Mouse (Mus musculus) erythroblast, adult 5-6 weeks (primary cell): ENCODE data around the gene Ubl3. TPM values are rescaled to one million over a fixed set of nuclear protein-coding genes. Genes with fewer than 3 reads are reported as not detected.

Experiments
- ATAC-seq: replicated peaks from 2 replicates; pipeline ENCODE4 v1.8.0; 2016; ENCODE audit warnings: moderate number of reproducible peaks, mild to moderate bottlenecking, moderate TSS enrichment, inconsistent platforms; ENCODE audit not compliant: poor library complexity, low FRiP score, severe bottlenecking
- total RNA-seq, 2 experiments: library from RNA; stranded (forward) in 1 of 2; stranded (reverse) in 1 of 2; fragments of 150-400 nt in 1 of 2; fragments of 200-764, 138-1000 nt in 1 of 2; gene quantifications; 2 replicates each; pipeline versions ENCODE4 v1.2.3 to v1.2.4; 2015 to 2017; ENCODE audit warnings: low replicate concordance in 2 of 2

Gene Ubl3
- total RNA-seq, 2 experiments from 2014 or later, result 12.9 to 21.5 TPM

DNA sequence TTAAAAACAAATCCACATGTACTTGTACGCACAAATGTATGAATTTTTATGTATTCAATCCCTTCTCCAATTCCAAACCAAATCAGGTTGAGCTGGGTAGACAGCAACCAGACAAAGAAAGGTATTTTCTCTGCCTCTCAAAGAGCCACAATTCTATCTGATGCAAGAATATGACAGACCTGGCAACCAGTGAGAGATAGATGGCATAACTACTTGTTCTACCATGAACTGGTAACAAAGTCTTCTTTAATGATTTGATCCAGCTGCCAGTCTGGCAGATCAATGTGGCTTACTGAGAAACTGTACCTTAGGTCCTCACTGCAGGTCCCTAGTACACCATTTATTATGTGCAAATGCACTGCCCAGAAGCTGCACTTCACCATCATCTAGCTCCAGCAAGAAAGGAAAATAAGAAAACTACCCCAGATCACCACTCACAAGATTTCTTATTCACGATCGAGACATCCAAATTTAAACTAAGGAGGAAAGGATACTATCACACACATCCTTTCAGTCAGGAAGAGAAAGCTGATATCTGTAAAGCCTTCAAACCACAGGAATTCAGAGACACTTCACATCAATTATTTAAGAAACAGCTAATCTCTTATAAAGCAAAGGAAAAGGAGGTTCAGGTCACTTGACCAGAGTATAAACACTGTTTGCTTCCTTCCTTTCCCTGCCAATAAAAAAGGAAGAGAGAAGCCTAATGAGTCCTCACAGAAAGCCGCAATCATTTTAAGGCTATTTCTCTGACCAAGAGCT, 16.7 kb downstream of the Ubl3 start:
- ATAC-seq, result no peak

DNA sequence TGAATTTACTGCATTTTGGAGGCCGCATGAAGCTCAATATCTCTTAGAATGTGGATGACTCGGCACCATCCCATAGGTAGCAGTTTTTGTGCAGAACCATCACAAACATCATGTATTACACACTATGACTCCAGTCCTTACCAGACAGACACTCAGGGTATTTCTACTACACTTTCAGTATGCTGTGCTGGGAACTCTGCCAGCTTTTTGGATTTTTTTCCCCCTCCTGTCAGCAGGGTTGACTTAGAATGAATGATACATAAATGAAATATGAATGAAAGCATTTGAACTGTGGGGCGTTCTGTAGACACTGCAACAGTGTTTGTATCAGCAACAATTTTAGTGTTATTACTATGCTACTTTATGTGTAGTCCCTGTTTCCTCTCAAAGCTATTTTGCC, 17.9 kb downstream of the Ubl3 start:
- no peak for ATAC-seq

DNA sequence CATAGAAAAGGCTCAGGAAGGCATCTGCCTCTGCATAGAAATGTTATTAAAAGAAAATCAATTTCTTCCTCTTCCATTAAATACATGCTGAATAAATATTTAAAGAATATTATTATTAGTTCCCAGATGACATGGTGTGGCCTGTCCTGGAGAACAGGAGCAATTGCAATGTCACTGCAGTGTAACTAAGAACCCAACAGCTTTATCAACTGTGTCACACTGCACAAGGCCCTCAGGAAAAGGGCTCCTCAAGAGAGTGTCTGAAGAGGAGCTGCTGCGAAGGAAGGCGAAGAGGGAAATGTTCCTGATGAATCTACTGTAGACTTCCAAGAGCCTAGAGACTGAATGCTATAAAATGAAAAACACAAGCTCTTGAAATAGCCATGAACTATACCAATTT, 18.7 kb downstream of the Ubl3 start:
- no peak for ATAC-seq

DNA sequence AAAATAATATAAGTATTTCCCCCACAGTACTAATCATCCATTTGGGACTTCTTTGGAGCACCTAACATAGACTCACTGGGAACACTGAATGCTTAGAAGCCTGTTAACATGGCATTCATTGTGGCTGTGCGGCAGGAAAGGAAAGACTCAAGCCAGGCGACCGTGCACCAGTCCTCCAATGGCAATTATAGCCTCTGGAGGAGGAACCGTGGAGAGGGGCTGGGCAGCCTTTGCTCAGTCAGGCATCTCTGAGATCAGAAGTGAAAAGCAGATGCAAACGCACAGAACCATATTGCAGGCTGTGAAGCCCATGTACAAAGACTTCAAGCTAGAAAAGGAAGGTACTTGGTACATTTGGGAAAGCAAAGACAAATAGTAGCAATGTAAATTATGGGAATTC, 20.4 kb downstream of the Ubl3 start:
- no peak for ATAC-seq

DNA sequence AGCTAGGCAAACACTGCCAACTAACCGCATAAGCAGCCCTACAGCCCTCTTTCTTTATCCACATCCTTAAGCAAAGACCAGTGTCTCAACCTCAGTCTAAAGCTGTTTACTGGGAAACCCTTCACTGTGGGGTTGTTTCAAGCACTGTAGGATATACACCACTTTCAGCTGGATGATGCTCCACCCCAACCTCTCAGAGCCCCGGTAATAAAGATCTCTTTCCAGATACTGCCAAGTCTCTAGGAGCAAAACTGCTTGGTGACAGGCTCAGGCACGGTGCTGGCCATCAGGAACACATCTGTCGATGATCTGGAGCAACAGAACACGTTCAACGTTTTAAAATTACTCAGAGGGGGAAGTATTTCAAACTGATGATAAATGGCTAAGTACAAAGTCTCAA, 25.0 kb downstream of the Ubl3 start:
- ATAC-seq, result no peak

GRCm38 (mm10) chr5:148526631-148527030, 26.0 kb downstream of the Ubl3 start:
- no peak for ATAC-seq

GRCm38 (mm10) chr5:148523202-148523971, 29.2 kb downstream of the Ubl3 start:
- ATAC-seq, result no peak

DNA sequence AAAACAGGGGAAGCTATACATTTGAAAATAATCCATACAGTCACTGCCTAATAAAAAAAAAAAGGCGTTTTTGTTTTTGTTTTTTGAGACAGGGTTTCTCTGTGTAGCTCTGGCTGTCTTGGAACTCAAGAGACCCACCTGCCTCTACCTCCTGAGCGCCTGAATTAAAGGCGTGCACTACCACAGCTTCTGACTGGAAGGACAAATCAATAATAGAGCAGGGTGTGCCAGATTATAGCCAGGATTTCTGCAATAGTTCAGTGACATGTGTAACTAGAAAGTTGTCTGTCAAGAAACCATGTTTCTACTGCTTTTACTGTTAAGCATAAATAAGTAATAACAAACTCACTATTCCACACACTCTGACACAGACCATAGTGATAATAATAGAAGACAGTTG, 30.2 kb downstream of the Ubl3 start:
- ATAC-seq, result no peak

GRCm38 (mm10) chr5:148517445-148517844, 35.1 kb downstream of the Ubl3 start:
- no peak for ATAC-seq

DNA sequence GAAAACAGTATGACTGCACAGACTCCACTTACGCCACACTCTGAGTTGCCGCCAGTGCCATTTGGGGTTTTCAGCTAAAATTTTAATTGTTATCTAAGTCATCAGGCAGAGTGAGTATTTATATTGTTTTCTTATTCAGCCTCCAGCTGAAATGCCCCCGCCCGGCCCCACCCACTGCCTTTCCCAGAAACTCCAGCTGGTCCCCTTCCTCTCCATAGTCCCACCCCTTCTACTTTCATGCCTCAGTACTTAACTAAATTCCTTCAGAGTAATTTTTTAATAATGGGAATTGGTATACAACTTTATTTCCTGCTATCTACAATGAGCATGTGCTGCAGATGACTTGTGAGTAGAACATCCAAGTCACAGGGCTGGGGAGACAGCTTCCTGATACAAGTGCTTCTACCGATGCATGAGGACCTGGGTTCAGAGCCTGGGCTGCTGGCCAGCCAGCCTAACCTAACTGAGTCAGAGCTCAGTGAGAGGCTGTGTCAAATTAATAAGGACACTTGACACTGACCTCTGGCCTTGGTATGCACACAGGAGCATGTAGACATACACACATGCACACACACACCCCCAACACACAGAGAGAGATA, 40.4 kb downstream of the Ubl3 start:
- ATAC-seq, result no peak

- ATAC-seq, result no peak
These were observed 42.3 kb downstream of the Ubl3 start for GRCm38 (mm10) chr5:148510265-148510664.

GRCm38 (mm10) chr5:148509731-148510130, 42.9 kb downstream of the Ubl3 start:
- no peak for ATAC-seq

DNA sequence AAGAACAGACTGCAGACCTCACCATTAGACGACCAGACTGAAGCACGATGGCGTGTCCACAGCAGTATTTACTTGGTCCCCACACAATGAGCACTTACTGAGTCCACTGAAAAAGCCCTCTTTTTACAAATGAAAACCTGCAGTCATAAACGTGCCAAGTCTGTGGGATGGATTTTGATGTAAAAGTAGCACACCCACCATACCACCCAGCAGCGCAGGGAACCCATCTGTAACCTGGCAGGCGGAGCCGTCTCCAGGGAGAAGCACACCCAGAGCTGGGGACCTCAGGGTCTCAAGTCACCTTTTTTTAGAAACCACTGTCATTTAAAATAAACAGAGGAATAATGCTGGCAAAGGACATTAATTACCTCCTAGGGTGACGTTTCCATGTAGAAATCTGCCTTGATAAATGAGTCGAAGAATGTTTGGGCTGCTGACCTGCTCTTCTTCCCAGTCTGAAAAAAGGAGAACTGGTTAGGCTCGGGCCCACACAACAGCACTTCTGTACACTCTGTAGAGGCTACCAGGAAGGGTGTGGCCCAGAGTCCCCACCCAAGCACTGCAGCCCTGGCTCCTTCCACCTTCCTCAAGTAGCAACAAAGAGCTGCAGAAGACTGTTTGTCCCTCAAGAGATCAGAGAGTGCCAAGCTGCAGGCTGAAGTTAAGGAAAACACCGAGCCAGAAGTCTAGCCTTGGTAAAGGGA, 43.5 kb downstream of the Ubl3 start:
- ATAC-seq, result no peak

- ATAC-seq, result no peak
These were observed 47.2 kb downstream of the Ubl3 start for GRCm38 (mm10) chr5:148505381-148505780.

DNA sequence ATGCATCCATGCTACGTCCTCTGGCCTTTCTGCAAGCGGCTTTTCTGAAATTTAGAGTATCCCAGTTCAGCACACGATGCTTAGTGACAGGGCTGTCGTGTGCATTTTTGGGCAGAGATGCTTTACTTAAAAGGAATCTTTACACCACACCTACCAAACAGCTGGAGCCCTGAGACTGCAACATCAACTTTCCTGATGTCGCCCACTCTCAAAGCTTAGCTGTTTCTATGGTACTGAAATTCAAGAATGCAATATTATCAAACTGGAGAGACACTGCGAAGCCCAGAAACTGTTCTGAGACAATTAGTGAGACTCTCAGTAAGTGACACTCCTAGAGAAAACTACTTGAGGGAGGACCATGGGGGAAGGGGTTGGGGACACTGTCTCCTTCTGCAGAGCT, 50.4 kb downstream of the Ubl3 start:
- no peak for ATAC-seq

DNA sequence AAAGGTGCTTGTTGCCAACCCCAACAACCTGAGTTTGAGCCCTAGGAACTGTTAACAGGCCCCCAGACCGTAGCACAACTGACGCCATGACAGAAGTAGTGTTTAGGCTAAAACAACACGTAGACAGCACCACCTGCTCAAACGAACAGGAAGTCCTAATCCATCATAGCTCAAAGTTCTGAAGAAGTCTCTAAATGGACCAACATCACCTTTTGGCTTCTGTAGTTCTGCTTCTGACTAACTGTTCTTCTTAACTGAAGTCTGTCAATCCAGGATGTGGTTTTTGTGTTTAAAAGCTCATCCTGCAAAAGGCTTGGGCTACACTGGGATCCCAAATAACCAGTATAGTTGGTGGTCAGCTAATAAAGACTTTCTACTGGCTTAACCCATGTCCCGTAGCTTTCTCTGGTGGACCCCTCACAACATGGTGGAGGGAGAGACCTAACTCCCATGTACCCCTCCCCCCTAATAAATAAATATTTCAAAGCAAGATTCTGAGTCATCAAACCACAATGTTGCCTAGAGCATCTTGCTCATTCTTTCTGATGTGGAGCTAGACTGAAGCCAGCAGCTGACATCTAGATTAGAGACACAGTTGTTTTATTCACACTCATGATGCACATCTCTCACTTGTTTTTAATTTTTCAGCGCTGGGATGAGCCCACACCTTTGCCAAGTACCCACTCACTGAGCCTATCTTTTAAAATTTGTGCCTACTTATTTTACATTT, 51.2 kb downstream of the Ubl3 start:
- ATAC-seq, result no peak

DNA sequence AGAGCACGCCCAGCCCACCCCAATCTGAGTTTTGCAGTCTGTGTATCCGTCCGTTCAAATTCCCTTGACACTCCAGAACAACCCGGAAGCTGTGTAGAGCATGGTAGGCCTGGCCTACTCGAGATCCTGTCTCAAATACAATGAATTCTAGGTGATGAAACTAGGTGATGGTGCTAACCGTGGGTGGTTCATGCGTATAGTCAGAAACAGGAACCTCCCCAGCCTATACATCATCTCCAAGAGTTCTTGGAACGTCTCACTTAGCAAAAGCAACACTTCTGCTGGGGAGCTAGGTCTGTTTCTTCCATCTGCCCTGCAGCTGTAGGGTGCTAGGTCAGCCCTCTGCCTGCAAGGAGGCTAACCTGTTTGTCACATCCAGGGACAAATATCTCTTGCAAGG, 52.1 kb downstream of the Ubl3 start:
- ATAC-seq, result no peak

- no peak for ATAC-seq
These were observed 53.0 kb downstream of the Ubl3 start for GRCm38 (mm10) chr5:148499616-148500015.

GRCm38 (mm10) chr5:148495991-148496390, 56.6 kb downstream of the Ubl3 start:
- ATAC-seq, result no peak

- no peak for ATAC-seq
These were observed 57.4 kb downstream of the Ubl3 start for GRCm38 (mm10) chr5:148495173-148495572.
